Mouse (Mus musculus) cerebellum, adult 11 months (tissue): ENCODE data around the gene Slc25a44.

ENCODE experiments used
- DNase-seq: peaks from one replicate; pipeline ENCODE4 v3.0.0; 2022

Gene Slc25a44

DNA sequence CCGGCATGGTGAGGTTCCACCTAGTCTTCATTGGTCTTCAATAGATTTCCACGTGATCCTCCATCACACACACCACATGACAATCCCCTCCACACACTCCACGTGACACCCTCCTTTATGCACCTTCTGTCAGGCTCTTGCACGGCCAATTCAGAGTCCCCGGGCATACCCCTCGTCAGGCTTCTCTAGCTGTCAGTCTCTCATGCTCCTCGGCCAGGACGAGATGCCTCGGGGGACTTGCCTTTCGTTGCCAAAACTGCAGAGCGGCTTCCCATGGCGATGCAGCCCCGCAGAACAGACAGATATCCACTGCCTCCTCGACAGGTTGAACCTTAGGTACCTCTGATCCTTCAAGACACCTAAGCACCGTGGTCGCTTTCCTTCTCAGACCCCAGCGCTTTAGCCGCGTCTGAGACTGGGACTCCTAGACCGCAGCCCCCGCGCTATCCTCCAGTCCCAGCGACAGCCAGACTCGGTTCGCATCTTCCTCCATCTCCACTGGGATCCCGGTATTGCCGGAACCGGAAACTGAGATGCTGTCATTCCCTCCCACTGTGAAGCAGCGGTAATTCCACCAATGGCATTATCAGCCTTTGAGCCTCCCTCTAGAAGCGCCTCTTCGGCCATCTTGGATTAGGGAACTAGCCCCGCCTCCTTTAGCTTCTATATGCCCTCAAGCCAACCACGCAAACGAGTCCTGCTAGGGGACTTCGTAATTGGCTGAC is at the start of gene Slc25a44:
Gene Slc25a44, minus strand, starts transcription at position 535 of the 725 bp plus-strand sequence.
- peak; percentile 93 for DNase-seq

GRCm38 (mm10) chr3:88473571-88473970 is 48.6 kb upstream of the Slc25a44 start:
- DNase-seq, result no peak

DNA sequence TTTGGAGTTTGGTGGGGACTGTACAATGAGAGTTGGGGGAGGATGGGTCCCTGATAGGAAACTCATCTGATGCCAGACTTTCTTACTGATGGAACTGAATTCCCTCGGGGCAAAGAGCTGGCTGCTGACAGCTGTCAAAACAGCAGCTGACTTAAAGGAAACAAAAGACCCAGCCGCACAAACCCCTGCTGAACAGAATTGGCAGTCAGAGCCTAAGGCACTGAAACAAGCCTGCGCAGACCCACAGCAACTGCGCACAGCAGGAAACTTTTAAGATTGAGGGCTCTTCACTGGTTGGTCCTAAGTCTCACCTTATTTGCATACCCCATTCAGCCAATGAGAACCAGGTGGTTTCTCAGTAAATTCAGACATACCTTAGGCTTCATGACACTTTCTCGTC is 48.1 kb upstream of the Slc25a44 start:
- DNase-seq, result no peak

DNA sequence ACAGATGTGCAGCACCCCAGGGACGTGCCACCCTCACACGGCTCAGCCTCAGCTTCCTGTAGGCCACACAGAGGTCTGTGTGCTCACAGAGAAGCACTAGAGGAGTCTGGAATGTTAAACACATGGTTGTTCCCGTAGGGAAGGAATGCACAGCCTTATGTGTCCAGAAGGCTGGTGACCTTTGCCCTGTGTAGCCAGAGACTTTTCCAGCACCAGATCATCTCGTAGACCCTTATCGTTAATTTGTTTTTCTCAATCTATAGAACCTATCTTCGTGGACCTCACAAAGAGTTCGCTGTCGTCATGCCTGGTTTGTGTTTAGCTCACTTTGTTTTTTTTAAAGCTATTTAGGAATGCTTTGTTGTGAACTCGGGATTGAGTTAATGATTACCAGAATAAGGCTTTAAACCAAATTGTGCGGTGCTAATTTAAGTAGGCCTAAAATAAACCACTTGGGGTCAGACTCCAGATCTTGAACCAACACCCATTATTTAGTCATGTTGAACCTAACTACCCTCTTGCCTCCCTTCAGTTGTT is 46.1 kb upstream of the Slc25a44 start:
- DNase-seq, result no peak

- DNase-seq, result no peak
These were observed 44.5 kb upstream of the Slc25a44 start for GRCm38 (mm10) chr3:88469466-88469865.

DNA sequence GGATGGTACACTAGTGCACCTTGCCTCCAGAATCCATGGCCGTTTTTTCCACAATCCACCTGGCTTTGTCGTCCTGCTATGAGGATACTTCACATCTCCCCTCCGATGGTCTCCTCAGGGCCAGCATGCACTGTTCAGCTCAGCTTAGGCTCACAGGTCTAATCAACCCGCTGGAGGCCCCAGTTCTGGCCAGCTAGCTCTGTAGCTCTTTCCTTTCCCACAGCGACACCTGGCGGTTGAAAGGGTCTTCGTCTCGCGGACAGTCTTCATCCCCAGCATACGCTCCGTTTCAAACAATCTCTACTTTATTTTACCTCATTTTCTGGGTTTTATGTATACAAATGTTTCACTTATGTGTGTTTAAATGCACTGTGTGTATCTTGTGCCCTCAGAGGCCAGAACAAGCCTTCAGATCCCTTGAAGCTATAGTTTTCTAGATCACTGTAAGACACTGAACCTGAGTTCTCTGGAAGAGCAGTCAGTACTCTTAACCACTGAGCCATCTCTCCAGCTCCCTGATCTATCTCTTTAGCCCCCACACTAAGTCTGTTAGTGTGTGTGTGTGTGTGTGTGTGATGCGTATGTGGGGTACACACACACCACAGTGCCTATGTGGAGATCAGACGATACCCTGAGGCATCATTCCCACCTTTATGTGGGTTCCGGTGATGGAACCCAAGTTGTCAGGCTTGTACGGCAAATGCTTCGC is 42.3 kb upstream of the Slc25a44 start:
- DNase-seq, result peak; percentile 84

- DNase-seq, result no peak
These were observed 40.2 kb upstream of the Slc25a44 start for GRCm38 (mm10) chr3:88465127-88465526.

DNA sequence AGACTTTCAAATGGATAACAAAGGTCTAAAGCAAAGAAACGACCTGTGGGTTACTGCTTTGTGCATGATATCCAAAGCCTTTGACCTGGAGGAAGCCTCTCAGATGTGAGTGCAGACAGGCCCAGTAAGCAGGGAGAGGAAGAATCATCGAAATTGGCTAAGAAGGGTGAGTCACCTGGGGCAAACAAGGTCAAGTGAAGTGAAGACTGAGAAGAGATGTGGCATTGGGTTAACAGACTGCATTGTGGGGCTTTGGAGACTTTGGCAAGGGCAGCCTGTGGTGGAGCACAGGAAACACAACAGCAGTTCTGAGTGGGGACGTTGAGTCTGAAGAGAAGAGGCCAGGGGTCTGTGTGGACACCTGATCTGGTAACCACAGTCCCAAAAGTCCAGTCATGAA is 39.5 kb upstream of the Slc25a44 start:
- no peak for DNase-seq

DNA sequence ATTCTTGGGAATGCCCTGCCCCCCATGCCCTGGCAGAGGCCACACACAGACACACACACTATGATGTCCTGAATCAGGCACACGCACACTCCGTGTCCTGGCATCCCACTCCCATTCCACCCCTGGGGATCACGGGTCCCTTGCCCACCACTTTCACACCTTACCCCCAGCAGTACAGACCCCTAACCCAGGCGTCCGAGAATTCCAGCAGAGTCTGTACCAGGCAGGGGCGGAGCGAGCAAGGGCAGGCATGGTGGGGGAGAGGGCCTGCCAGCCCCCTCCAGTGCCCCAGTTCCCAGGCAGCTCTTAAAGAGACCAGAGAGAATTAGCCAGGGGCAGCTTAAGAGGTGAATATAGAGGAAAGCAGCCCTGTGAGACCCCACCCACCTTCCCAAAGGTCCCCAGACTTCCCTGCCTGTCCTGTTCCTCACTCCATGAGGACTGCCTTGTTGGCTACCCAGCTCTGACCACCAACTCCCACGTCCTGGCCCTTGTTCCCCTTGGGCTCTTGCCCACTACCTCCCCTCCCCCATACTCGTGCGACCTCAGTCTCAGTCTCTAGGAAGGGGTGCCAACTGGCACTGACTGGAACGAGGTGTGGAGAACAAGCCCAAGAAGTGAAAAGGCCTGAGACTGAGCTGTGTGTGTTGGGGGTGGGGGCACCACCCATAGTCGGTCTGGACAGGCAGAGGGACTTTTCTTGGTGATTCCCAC is 36.2 kb upstream of the Slc25a44 start, which contains the start of gene Sema4a:
Gene Sema4a, minus strand, starts transcription at position 200 of the 714 bp plus-strand sequence.
- no peak for DNase-seq

DNA sequence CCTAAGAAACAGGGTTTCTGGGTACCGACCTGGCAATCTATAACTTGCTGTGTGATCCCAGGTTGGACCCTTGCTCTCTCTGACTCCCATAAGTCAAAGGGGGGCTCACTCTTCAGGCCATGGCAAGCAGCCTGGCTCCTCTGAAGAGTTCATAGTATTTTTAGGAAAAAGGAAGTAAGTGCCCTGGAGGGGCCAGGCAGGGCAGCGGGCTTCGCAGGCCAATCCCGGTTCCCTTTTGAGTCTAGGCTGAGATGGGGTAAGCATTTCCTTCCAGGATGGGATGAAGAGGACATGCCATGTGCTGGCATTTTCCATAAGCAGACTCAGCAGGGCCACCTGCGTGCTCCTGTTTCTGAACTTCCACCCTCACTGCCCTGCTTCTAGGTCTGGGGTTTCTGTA is 35.1 kb upstream of the Slc25a44 start:
- DNase-seq, result no peak

DNA sequence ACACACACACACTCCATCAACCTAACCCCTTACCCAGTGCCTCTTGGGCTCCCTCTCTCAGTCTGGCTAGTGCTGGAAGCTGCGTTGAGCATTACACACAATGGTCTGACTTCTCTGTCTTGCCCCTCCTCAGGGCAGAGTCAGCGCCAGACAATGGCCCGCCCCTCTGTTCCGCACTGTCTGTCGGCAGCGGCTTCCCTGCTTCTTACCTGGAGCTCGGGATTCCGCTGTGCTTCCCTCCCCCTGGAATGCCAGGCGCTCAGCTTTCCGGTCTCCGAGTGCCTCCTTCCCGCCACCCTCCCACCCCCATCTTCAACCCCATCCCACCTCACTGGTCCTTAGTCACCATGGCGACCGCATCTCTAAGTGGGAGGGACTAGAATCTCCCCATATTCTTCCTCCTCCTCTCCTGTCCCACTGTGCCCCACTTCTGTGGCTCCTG is 33.9 kb upstream of the Slc25a44 start:
- no peak for DNase-seq

- no peak for DNase-seq
These were observed 32.0 kb upstream of the Slc25a44 start for GRCm38 (mm10) chr3:88456746-88457532.

GRCm38 (mm10) chr3:88456313-88456712 is 31.4 kb upstream of the Slc25a44 start:
- DNase-seq, result no peak

GRCm38 (mm10) chr3:88455588-88456264 is 30.8 kb upstream of the Slc25a44 start:
- DNase-seq, result no peak

- no peak for DNase-seq
These were observed 30.0 kb upstream of the Slc25a44 start for GRCm38 (mm10) chr3:88454762-88455587.

DNA sequence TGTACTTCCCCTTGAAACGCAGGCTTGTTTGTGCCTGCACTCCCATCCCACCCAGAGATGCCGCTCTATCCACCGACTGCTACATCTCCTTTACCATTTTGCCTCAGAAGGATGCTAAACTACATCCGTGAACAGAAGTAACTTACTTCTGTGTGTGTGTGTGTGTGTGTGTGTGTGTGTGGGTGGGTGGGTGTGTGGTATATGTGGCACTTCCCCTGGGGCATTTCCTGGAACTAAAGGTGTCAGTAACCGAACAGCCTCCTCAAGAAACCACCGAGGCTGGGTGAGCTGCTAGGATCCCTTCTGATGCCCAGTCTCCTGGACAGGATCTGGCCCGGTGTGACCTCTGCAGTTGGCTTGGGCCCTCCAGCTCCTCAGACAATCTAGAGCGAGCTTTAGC is 29.0 kb upstream of the Slc25a44 start:
- DNase-seq, result no peak

DNA sequence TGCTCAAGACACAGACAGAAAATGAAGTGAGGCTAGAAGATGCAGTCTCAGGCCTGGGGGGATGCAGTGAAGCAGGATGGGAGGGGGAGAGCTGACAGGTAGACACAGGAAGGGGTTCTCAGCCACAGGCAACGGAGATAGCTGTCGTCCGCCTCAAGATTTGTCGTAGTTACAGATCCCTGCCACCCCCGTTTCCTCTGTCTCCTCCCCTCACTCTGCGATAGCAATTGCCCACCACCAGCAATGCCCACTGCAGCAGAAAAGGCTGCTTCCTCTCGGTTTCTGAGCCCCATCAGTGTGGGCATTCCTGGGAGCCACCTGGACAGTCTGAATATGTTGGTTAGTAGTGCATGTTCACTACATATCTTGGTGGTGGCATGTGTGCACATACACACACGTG is 28.4 kb upstream of the Slc25a44 start:
- no peak for DNase-seq

DNA sequence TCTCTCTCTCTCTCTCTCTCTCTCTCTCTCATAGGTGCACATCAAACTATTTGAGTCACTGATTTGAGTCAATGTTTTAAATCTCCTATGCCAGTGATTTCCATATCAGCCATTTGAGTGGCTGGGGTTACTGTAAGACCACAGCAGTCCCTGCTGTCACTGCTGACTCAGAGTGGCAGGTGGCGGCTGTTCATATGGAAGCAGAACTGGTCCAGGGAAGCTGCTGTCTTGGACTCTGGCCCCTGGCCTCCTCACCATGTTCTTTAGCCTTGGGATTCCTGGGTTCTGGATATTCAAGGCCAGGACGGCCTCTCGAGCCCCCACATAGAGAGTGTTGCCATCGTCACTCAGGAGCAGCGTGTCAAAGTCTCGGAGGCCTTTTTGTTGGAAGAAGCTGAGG is 27.8 kb upstream of the Slc25a44 start:
- DNase-seq, result no peak

DNA sequence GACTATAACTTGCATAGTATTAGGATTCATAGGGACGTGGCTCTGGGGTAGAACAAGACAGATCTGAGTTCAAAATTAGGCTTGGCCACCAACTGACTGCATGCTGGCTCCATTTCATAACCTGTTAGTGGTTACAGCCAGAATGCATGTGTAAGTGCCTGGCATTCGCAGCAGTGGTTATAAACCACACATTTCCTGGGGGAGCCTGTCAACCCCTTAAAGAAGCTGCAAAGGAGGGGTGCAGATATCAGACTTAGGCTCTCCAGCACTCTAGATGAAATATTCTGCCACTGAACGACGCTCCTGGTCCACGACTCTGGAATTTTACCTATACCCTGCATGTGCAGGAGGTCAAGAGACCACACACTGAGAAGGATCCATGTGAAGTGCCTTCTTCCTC is 27.3 kb upstream of the Slc25a44 start:
- no peak for DNase-seq

DNA sequence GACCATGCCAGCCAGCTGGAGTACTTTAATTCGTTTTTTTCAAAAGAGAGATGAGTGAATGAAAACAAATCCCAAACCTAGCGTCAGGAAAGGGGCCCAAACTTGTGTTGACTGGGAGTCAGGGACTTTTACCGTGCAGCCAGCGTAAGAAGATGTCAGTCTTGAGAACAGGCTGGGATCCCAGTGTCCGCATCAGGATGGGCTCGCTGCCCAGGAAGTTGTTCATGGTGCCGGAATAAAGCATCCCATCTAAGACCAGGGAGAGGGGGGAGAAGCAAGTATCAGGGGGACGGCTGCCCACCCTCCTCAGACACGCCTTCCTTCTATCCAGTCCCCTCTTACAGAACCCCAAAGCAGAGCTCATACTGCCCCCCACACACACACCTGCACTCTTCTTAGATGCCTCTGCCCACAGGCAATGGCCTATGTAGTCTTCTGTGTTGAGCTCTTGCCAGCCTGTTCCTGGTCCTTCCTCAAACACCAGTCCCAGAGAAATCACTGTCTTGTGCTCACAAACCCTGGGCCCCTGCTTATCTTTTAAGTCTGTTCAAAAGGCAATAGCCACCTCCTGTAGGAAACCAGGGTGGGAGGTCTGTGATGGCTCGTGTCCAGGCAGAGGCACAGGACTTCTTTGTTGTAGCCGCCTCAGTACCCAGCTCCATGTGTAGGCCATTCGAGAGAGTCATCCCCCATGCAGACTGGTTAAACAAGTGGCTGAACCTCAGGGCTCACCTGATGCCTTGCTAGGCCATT is 25.6 kb upstream of the Slc25a44 start:
- no peak for DNase-seq
